Mouse (Mus musculus): Measurements from ENCODE around the gene Ccdc110. TPM values are rescaled to one million over a fixed set of nuclear protein-coding genes. Genes with fewer than 3 reads are reported as not detected.

Ccdc110 gene
- polyA plus RNA-seq, 1 experiment: not detected

DNA sequence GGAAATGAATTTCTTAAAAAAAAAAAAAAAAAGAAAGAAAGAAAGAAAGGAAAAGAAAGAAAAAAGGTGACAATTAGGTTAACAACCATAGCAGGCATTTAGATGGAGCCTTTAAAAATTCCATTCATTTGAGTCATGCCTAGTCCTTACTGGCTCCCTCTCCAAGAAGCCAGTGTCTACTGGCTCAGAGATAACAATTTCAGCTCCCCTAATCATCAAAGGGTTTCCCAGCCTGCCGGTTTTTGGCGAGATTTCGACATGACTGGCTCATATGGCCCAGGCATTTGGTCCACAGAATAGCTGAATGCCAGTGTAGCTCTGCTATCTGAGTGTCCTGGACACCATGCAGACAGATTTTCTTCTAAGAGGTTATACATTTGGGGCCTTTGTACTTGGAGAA is 30.8 kb upstream of the Ccdc110 start:
- Histone ChIP-seq H3K4me1 (ENCODE audit: control insufficient read depth, insufficient read depth, insufficient read length, low read length) (no peaks in the 10 kb centered on the region), H3K27ac (ENCODE audit: insufficient read depth, low read depth, low read length) (no peak overlapping the region), H3K27me3 (ENCODE audit: control insufficient read depth, insufficient read depth, low read length) (no peaks in the 10 kb centered on the region), H3K36me3 (ENCODE audit: control insufficient read depth, insufficient read depth, low read length) (no peaks in the 10 kb centered on the region), H3K4me3 (ENCODE audit: low read depth, low read length) (no peak overlapping the region)
- TF ChIP-seq POLR2A (IDR thresholded peaks at IDR 0.05; ENCODE audit: low read depth, low read length) (no peak), CTCF (IDR thresholded peaks at IDR 0.05; ENCODE audit: extremely low read depth, insufficient read length, insufficient replicate concordance, low read depth, low read length) (no peak)
- WGBS: 20% methylated on average over 3 of the region's 3 CpGs

DNA sequence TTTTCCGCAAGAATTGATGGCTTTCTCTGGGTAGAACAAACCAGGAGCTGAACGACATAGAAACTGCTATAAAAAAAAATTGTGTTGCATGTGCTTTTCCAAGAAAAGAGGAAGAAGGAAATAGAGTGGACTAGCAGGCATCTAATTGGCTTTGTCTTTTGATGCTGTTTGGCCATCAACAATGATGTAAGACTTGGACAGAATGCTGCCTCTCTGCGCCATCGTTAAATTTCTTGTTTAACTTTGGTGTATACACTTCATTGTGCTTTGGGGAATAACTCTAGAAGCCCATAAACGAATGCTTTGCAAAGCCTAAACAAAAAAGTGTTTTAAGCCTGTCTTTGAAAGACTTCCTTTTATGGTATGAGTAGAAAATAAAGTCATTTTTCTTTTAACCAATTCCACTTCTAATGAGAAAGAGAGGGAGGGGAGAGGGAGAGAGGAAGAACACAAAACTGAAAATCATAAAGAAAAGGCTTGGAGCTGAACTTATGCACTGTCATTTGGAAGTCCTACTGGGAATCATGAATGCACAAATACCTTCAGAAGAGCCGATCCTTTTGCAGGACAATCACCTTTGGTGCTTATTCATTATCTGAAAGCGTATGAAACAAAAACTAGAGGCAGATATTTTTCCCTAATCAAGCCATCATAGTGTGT is 28.7 kb upstream of the Ccdc110 start:
- Histone ChIP-seq H3K36me3 (ENCODE audit: control insufficient read depth, insufficient read depth, low read length) (0 out of 2 replicates have a peak, but pooled peaks cover 2% of the 10 kb centered on the region), H3K4me1 (ENCODE audit: control insufficient read depth, insufficient read depth, insufficient read length, low read length) (no peaks in the 10 kb centered on the region), H3K27ac (ENCODE audit: insufficient read depth, low read depth, low read length) (no peak overlapping the region), H3K27me3 (ENCODE audit: control insufficient read depth, insufficient read depth, low read length) (no peaks in the 10 kb centered on the region), H3K4me3 (ENCODE audit: low read depth, low read length) (no peak overlapping the region)
- 71% methylated on average over 7 of the region's 7 CpGs for WGBS
- TF ChIP-seq CTCF (IDR thresholded peaks at IDR 0.05; ENCODE audit: extremely low read depth, insufficient read length, insufficient replicate concordance, low read depth, low read length) (no peak), POLR2A (IDR thresholded peaks at IDR 0.05; ENCODE audit: low read depth, low read length) (no peak)

DNA sequence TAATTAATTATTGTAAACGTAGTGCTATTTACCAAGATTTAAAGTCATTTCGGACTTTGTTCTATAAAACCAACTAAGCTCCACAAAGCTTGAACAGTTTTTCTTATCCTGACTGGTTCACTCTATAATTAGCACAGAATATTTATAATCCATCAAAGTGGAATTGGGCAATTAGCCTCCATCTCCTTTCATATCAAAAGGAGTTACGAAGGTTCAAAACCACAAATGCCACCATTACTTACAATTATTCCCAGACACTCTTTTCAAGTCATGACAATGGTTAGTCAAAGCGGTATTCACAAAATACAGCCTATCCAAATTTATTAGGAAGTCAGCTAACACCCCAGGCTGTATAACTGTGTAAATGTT is 28.2 kb upstream of the Ccdc110 start:
- Histone ChIP-seq H3K4me3 (ENCODE audit: low read depth, low read length) (no peak overlapping the region), H3K27ac (ENCODE audit: insufficient read depth, low read depth, low read length) (no peak overlapping the region), H3K27me3 (ENCODE audit: control insufficient read depth, insufficient read depth, low read length) (no peaks in the 10 kb centered on the region), H3K36me3 (ENCODE audit: control insufficient read depth, insufficient read depth, low read length) (0 out of 2 replicates have a peak, but pooled peaks cover 2% of the 10 kb centered on the region), H3K4me1 (ENCODE audit: control insufficient read depth, insufficient read depth, insufficient read length, low read length) (no peaks in the 10 kb centered on the region)
- WGBS: 78% methylated on average over 4 of the region's 4 CpGs
- TF ChIP-seq CTCF (IDR thresholded peaks at IDR 0.05; ENCODE audit: extremely low read depth, insufficient read length, insufficient replicate concordance, low read depth, low read length) (no peak), POLR2A (IDR thresholded peaks at IDR 0.05; ENCODE audit: low read depth, low read length) (no peak)

GRCm38 (mm10) chr8:45913707-45914106 is 20.7 kb upstream of the Ccdc110 start:
- 85% methylated on average over 11 of the region's 11 CpGs for WGBS

DNA sequence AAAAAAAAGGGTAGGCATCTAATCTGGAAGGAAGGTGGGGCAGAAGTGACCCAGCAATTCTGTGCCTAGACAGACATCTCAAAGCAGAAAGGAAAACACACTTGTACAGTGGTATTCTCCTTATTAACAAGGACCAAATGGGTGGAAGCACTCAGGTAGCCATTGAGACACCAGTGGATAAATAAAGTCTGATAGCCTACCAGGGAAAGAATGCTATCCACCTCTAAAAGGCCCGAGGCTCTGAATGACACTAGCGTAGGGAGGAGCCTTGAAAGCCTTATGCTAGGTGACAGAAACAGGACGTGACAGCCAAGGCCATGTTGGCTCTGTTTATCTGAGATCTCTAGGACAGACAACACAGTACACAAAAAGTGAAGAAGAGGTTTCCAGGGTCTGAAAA is 17.9 kb upstream of the Ccdc110 start:
- no peaks in the 10 kb centered on the region; the same call in 1 of the 2 replicates for H3K36me3 ChIP-seq (ENCODE audit: control insufficient read depth, insufficient read depth, low read length)
- no peak overlapping the region for H3K4me3 ChIP-seq (ENCODE audit: low read depth, low read length)
- H3K27me3 ChIP-seq (ENCODE audit: control insufficient read depth, insufficient read depth, low read length): no peaks in the 10 kb centered on the region
- no peaks in the 10 kb centered on the region for H3K4me1 ChIP-seq (ENCODE audit: control insufficient read depth, insufficient read depth, insufficient read length, low read length)
- H3K27ac ChIP-seq (ENCODE audit: insufficient read depth, low read depth, low read length): no peak overlapping the region
- TF ChIP-seq POLR2A (IDR thresholded peaks at IDR 0.05; ENCODE audit: low read depth, low read length) (no peak), CTCF (IDR thresholded peaks at IDR 0.05; ENCODE audit: extremely low read depth, insufficient read length, insufficient replicate concordance, low read depth, low read length) (no peak)
- WGBS: 69% methylated on average over 3 of the region's 3 CpGs

More at GRCm38 (mm10) chr8:45913707-45914106, 20.7 kb upstream of the Ccdc110 start:
- Histone ChIP-seq H3K27ac (ENCODE audit: insufficient read depth, low read depth, low read length) (no peak overlapping the region), H3K4me3 (ENCODE audit: low read depth, low read length) (no peak overlapping the region), H3K36me3 (ENCODE audit: control insufficient read depth, insufficient read depth, low read length) (peaks cover 2% of the 10 kb centered on the region; the same call in 1 of the 2 replicates), H3K4me1 (ENCODE audit: control insufficient read depth, insufficient read depth, insufficient read length, low read length) (no peaks in the 10 kb centered on the region), H3K27me3 (ENCODE audit: control insufficient read depth, insufficient read depth, low read length) (no peaks in the 10 kb centered on the region)
- TF ChIP-seq CTCF (IDR thresholded peaks at IDR 0.05; ENCODE audit: extremely low read depth, insufficient read length, insufficient replicate concordance, low read depth, low read length): no peak

DNA sequence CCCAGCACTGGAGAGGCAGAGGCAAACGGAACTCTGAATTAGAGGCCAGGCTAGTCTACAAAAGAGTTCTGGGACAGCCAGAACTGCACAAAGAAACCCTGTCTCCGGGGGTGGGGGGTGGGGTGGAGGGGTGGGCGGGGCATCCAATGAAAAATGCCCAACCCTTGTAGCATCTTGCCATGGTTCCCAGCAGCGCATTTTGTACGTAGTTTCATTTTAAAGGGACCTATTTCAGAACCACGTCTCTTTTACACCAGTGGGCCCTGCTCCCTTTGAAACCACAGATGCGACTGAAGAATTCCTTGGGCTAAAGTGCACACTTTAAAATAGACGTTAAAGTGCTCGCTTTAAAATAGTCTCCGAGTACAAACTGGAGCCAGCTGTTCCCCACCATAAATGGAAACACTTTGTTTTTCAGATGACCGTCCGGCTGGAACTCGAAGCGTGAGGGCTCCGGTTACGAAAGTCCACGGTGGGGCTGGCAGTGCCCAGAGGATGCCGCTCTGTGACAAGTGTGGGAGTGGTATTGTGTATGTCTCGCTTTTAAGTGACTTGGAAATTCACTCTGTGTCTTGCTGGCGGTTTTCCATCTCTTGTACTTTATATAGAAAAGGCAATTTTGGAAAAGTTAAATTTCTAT is 17.3 kb upstream of the Ccdc110 start:
- WGBS: 83% methylated on average over 20 of the region's 20 CpGs
- Histone ChIP-seq H3K36me3 (ENCODE audit: control insufficient read depth, insufficient read depth, low read length) (no peaks in the 10 kb centered on the region; the same call in 1 of the 2 replicates), H3K4me3 (ENCODE audit: low read depth, low read length) (no peak overlapping the region), H3K4me1 (ENCODE audit: control insufficient read depth, insufficient read depth, insufficient read length, low read length) (no peaks in the 10 kb centered on the region), H3K27me3 (ENCODE audit: control insufficient read depth, insufficient read depth, low read length) (no peaks in the 10 kb centered on the region), H3K27ac (ENCODE audit: insufficient read depth, low read depth, low read length) (no peak overlapping the region)
- TF ChIP-seq POLR2A (IDR thresholded peaks at IDR 0.05; ENCODE audit: low read depth, low read length) (no peak), CTCF (IDR thresholded peaks at IDR 0.05; ENCODE audit: extremely low read depth, insufficient read length, insufficient replicate concordance, low read depth, low read length) (no peak)

GRCm38 (mm10) chr8:45918891-45919290 is 15.5 kb upstream of the Ccdc110 start:
- 84% methylated on average over 15 of the region's 15 CpGs for WGBS
- TF ChIP-seq CTCF (IDR thresholded peaks at IDR 0.05; ENCODE audit: extremely low read depth, insufficient read length, insufficient replicate concordance, low read depth, low read length) (no peak), POLR2A (IDR thresholded peaks at IDR 0.05; ENCODE audit: low read depth, low read length) (no peak)
- H3K4me1 ChIP-seq (ENCODE audit: control insufficient read depth, insufficient read depth, insufficient read length, low read length): no peaks in the 10 kb centered on the region
- H3K36me3 ChIP-seq (ENCODE audit: control insufficient read depth, insufficient read depth, low read length): no peaks in the 10 kb centered on the region; the same call in 1 of the 2 replicates
- no peak overlapping the region for H3K27ac ChIP-seq (ENCODE audit: insufficient read depth, low read depth, low read length)
- no peak overlapping the region for H3K4me3 ChIP-seq (ENCODE audit: low read depth, low read length)
- H3K27me3 ChIP-seq (ENCODE audit: control insufficient read depth, insufficient read depth, low read length): no peaks in the 10 kb centered on the region

Data from small intestine, adult 2 months (tissue).